40 mouse cellular contexts compared by ENCODE assay signal in genomic region chr7:47155849-47156248, GRCm38 (mm10). TPM values are rescaled to one million over a fixed set of nuclear protein-coding genes. Genes with fewer than 3 reads are reported as not detected.
"Had no signal": no experiment of that assay in that cellular context is flagged by ENCODE, and none has a peak within 500 bp of the region (broad histone marks: within the 10 kb centered on the region; RNA-seq: fewer than 3 reads in every experiment).

No protein-coding gene starts in this region.

- H3K9me3 ChIP-seq: heart, embryonic 10.5 days; hindbrain, embryonic 10.5 days; hindbrain, embryonic 12.5 days; intestine, embryonic 15.5 days; limb, embryonic 13.5 days; limb, embryonic 15.5 days; liver, embryonic 12.5 days had no signal

- ATAC-seq: hindbrain, embryonic 16.5 days; inflammation-experienced regulatory T-cells, adult 6 months; intestine, embryonic 15.5 days; intestine, postnatal 0 days; liver, embryonic 12.5 days had no signal

- DNase-seq: gastrocnemius, adult 2 months; gastrocnemius, postnatal 10 days; gastrocnemius, postnatal 25 days; heart, adult 18-20 months; heart, postnatal 10 days; heart, postnatal 4 days; kidney, adult 18-20 months; kidney, adult 8-10 months; kidney, postnatal 10 days; kidney, postnatal 25 days; kidney, postnatal 4 days had no signal

- H3K27ac ChIP-seq: gastrocnemius, adult 2 months; heart, embryonic 10.5 days; hindbrain, embryonic 10.5 days; hindbrain, embryonic 12.5 days; hindbrain, embryonic 14.5 days; intestine, embryonic 15.5 days; layer of hippocampus, adult 2 months; limb, embryonic 13.5 days; limb, embryonic 15.5 days; liver, embryonic 12.5 days; liver, embryonic 14.5 days had no signal

- H3K36me3 ChIP-seq: heart, embryonic 10.5 days; heart, embryonic 12.5 days; hindbrain, embryonic 10.5 days; hindbrain, embryonic 12.5 days; intestine, embryonic 15.5 days; limb, embryonic 13.5 days; limb, embryonic 15.5 days; liver, embryonic 12.5 days had no signal

- H3K4me1 ChIP-seq: heart, embryonic 10.5 days; heart, embryonic 12.5 days; hindbrain, embryonic 10.5 days; hindbrain, embryonic 12.5 days; intestine, embryonic 15.5 days; limb, embryonic 13.5 days; limb, embryonic 15.5 days; liver, embryonic 12.5 days had no signal

- H3K27me3 ChIP-seq: heart, embryonic 12.5 days; hindbrain, embryonic 12.5 days; limb, embryonic 13.5 days; limb, embryonic 15.5 days had no signal

- H3K4me3 ChIP-seq: gastrocnemius, adult 2 months; heart, embryonic 10.5 days; heart, embryonic 12.5 days; hindbrain, embryonic 10.5 days; hindbrain, embryonic 12.5 days; intestine, embryonic 15.5 days; layer of hippocampus, adult 2 months; limb, embryonic 13.5 days; limb, embryonic 15.5 days; liver, embryonic 12.5 days had no signal

RNA-seq across cellular contexts. Expression of gene Ptpn5, which starts 22.4 kb away (rescaled TPM):
- total RNA-seq: gastrocnemius, adult 2 months; gastrocnemius, postnatal 25 days; gastrocnemius, postnatal 4 days; granulocyte monocyte progenitor cell, adult 5-6 weeks; heart, adult 18-20 months; heart, adult 8-10 months; heart, postnatal 10 days; heart, postnatal 25 days; heart, postnatal 4 days; liver, adult 2 months had no signal
- polyA plus RNA-seq: liver, embryonic 12.5 days; liver, embryonic 14.5 days had no signal

RNA-seq across cellular contexts. Expression of gene Mrgpra6, which starts 48.9 kb away (rescaled TPM):
- total RNA-seq: gastrocnemius, adult 2 months; gastrocnemius, postnatal 10 days; gastrocnemius, postnatal 25 days; gastrocnemius, postnatal 4 days; granulocyte monocyte progenitor cell, adult 5-6 weeks; heart, adult 18-20 months; heart, adult 8-10 months; heart, postnatal 10 days; heart, postnatal 25 days; heart, postnatal 4 days; layer of hippocampus, adult 2 months; layer of hippocampus, postnatal 10 days; layer of hippocampus, postnatal 25 days; left cerebral cortex, adult 8-10 months; left cerebral cortex, postnatal 10 days; left cerebral cortex, postnatal 25 days; liver, adult 2 months had no signal
- polyA plus RNA-seq: heart, embryonic 10.5 days; heart, embryonic 12.5 days; heart, embryonic 14.5 days; heart, embryonic 16.5 days; hindbrain, embryonic 10.5 days; hindbrain, embryonic 12.5 days; hindbrain, embryonic 14.5 days; hindbrain, embryonic 16.5 days; inflammation-experienced regulatory T-cells, adult 6 months; intestine, embryonic 15.5 days; intestine, postnatal 0 days; kidney, embryonic 14.5 days; kidney, embryonic 16.5 days; limb, embryonic 11.5 days; limb, embryonic 13.5 days; limb, embryonic 15.5 days; liver, adult 2 months; liver, embryonic 12.5 days; liver, embryonic 14.5 days had no signal
